Mouse (Mus musculus): Measurements from ENCODE around the gene Dcun1d4.

Gene Dcun1d4

GRCm38 (mm10) chr5:73491837-73492720 is 11.3 kb downstream of the Dcun1d4 start:
- in situ Hi-C loops (cut with MboI, MseI): loop anchor here in 1 of 2 experiments (25.0 kb wide), 1 partner anchor 1305 kb away; no protein-coding TSS in a partner anchor

GRCm38 (mm10) chr5:73497401-73497800 is 16.6 kb downstream of the Dcun1d4 start:
- in situ Hi-C loops (cut with MboI, MseI): loop anchor here in 1 of 2 experiments (25.0 kb wide), 1 partner anchor 1310 kb away; no protein-coding TSS in a partner anchor

GRCm38 (mm10) chr5:73498559-73498958 is 17.8 kb downstream of the Dcun1d4 start:
- in situ Hi-C loops (cut with MboI, MseI): loop anchor here in 1 of 2 experiments (25.0 kb wide), 1 partner anchor 1311 kb away; no protein-coding TSS in a partner anchor

GRCm38 (mm10) chr5:73500867-73501440 is 20.2 kb downstream of the Dcun1d4 start:
- in situ Hi-C loops (cut with MboI, MseI): no loop called here

- in situ Hi-C loops (cut with MboI, MseI): no loop called here
Measured at GRCm38 (mm10) chr5:73502422-73502821, 21.6 kb downstream of the Dcun1d4 start.

GRCm38 (mm10) chr5:73503015-73503757 is 22.4 kb downstream of the Dcun1d4 start:
- in situ Hi-C loops (cut with MboI, MseI): no loop called here

GRCm38 (mm10) chr5:73511074-73511473 is 30.3 kb downstream of the Dcun1d4 start:
- in situ Hi-C loops (cut with MboI, MseI): no loop called here

- in situ Hi-C loops (cut with MboI, MseI): no loop called here
Measured at GRCm38 (mm10) chr5:73512241-73512640, 31.4 kb downstream of the Dcun1d4 start.

- in situ Hi-C loops (cut with MboI, MseI): no loop called here
Measured at GRCm38 (mm10) chr5:73512661-73513060, 31.9 kb downstream of the Dcun1d4 start.

GRCm38 (mm10) chr5:73514202-73514601 is 33.4 kb downstream of the Dcun1d4 start:
- in situ Hi-C loops (cut with MboI, MseI): no loop called here

- in situ Hi-C loops (cut with MboI, MseI): no loop called here
Measured at GRCm38 (mm10) chr5:73517299-73517698, 36.5 kb downstream of the Dcun1d4 start.

GRCm38 (mm10) chr5:73518424-73519211 is 37.8 kb downstream of the Dcun1d4 start:
- in situ Hi-C loops (cut with MboI, MseI): no loop called here

GRCm38 (mm10) chr5:73520787-73521186 is 40.0 kb downstream of the Dcun1d4 start:
- in situ Hi-C loops (cut with MboI, MseI): loop anchor here in 1 of 2 experiments (10.0 kb wide), 1 partner anchor 1314 kb away; no protein-coding TSS in a partner anchor

- in situ Hi-C loops (cut with MboI, MseI): loop anchor here in 1 of 2 experiments (10.0 kb wide), 1 partner anchor 1312 kb away; no protein-coding TSS in a partner anchor
Measured at GRCm38 (mm10) chr5:73523227-73523626, 42.4 kb downstream of the Dcun1d4 start.

GRCm38 (mm10) chr5:73524300-73525000 is 43.6 kb downstream of the Dcun1d4 start:
- in situ Hi-C loops (cut with MboI, MseI): loop anchor here in 1 of 2 experiments (10.0 kb wide), 1 partner anchor 1310 kb away; no protein-coding TSS in a partner anchor

- in situ Hi-C loops (cut with MboI, MseI): no loop called here
Measured at GRCm38 (mm10) chr5:73532222-73532621, 51.4 kb downstream of the Dcun1d4 start.

GRCm38 (mm10) chr5:73532879-73533278 is 52.1 kb downstream of the Dcun1d4 start:
- in situ Hi-C loops (cut with MboI, MseI): no loop called here

GRCm38 (mm10) chr5:73537669-73538068 is 56.9 kb downstream of the Dcun1d4 start:
- in situ Hi-C loops (cut with MboI, MseI): no loop called here

GRCm38 (mm10) chr5:73538586-73539298 is 57.9 kb downstream of the Dcun1d4 start:
- in situ Hi-C loops (cut with MboI, MseI): no loop called here

Measured in T-helper 17 cell (primary cell).